In the genomic region with DNA sequence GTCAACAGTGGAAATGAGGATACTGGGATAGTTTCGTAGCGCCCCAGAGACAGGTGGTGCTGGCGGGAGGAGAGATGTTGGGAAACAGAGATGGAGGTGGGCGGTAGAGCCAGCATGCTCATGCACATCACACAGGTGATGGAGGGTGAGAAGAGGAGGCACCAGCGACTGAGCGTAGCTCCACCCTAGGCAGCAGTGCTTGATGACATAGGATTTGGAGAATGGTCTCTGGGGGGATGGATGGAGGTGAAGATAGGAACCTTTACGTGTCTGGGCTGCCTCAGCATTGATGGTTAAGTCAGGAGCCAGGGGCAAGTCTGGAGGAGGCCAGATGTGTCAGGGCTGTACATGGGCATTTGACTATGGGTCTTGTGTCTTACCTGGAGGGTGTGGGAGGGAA, we compare ENCODE assay signal across 25 mouse cellular contexts. TPM values are rescaled to one million over a fixed set of nuclear protein-coding genes. Genes with fewer than 3 reads are reported as not detected.
DNase-seq lines count a peak whose midpoint lies in the region; ATAC-seq lines count a peak whose summit lies in the region.
"Had no signal": no experiment of that assay in that cellular context is flagged by ENCODE, and none has a peak within 500 bp of the region (broad histone marks: within the 10 kb centered on the region; RNA-seq: fewer than 3 reads in every experiment).

No protein-coding gene starts in this region.

- no peaks in the 10 kb centered on the region for H3K9me3 ChIP-seq in hindbrain, embryonic 13.5 days
- no peaks in the 10 kb centered on the region for H3K9me3 ChIP-seq in hindbrain, embryonic 16.5 days (ENCODE audit: control insufficient read depth, low read length)
- H3K9me3 ChIP-seq: embryonic facial prominence, embryonic 13.5 days; embryonic facial prominence, embryonic 15.5 days had no signal

- H3K4me1 ChIP-seq in hindbrain, embryonic 13.5 days (replicated peaks): peaks cover 20% of the 10 kb centered on the region
- H3K4me1 ChIP-seq in hindbrain, embryonic 16.5 days (ENCODE audit: control insufficient read depth, insufficient read depth, low read depth, low read length): no peaks in the 10 kb centered on the region

- H3K36me3 ChIP-seq in hindbrain, embryonic 13.5 days: peaks cover 4% of the 10 kb centered on the region; the same call in 1 of the 2 replicates
- H3K36me3 ChIP-seq in hindbrain, embryonic 16.5 days (ENCODE audit: control insufficient read depth, insufficient read depth, low read length): no peaks in the 10 kb centered on the region
- H3K36me3 ChIP-seq: embryonic facial prominence, embryonic 15.5 days had no signal

- H3K27ac ChIP-seq in hindbrain, embryonic 13.5 days: no peak overlapping the region
- no peak overlapping the region for H3K27ac ChIP-seq in hindbrain, embryonic 16.5 days (ENCODE audit: low read depth, low read length)
- H3K27ac ChIP-seq: embryonic facial prominence, embryonic 13.5 days; embryonic facial prominence, embryonic 15.5 days; forebrain, embryonic 10.5 days; forebrain, embryonic 13.5 days had no signal

- intact Hi-C loops in heart, postnatal 10 days (cut with DNase I): no loop called here

- WGBS in hindbrain, embryonic 13.5 days: 98% methylated on average over 7 of the region's 7 CpGs
- 93% methylated on average over 7 of the region's 7 CpGs for WGBS in hindbrain, embryonic 16.5 days

- H3K4me2 ChIP-seq in hindbrain, embryonic 13.5 days: no peak overlapping the region
- no peak overlapping the region for H3K4me2 ChIP-seq in hindbrain, embryonic 16.5 days (ENCODE audit: low read length)
- H3K4me2 ChIP-seq: embryonic facial prominence, embryonic 13.5 days; embryonic facial prominence, embryonic 15.5 days; forebrain, embryonic 13.5 days had no signal

- DNase-seq in heart, adult 11 months: peak; percentile 63
- no peak for DNase-seq in heart, postnatal 10 days
- peak; percentile 34 for DNase-seq in testis, postnatal 10 days (ENCODE audit: low spot score)
- DNase-seq in testis, postnatal 14 days (ENCODE audit: low spot score): no peak
- DNase-seq in urinary bladder, adult 2 months (ENCODE audit: low spot score): peak; percentile 10
- no peak for DNase-seq in urinary bladder, adult 18-20 months (ENCODE audit: low spot score in 2 of 2)
- DNase-seq: adrenal gland, adult 2 months; adrenal gland, postnatal 10 days; adrenal gland, postnatal 25 days; cerebellum, adult 11 months; cerebellum, adult 18-20 months; cerebellum, adult 8-10 months; cerebellum, adult 9-11 months; cerebellum, postnatal 14 days; cerebellum, postnatal 36 days; embryo, embryonic 11 days had no signal

- no peak overlapping the region for H3K4me3 ChIP-seq in hindbrain, embryonic 13.5 days
- no peak overlapping the region for H3K4me3 ChIP-seq in hindbrain, embryonic 16.5 days (ENCODE audit: low read length)
- H3K4me3 ChIP-seq: embryonic facial prominence, embryonic 13.5 days; embryonic facial prominence, embryonic 15.5 days; erythroblast, embryonic 14.5 days; forebrain, embryonic 10.5 days; forebrain, embryonic 13.5 days had no signal

- H3K9ac ChIP-seq in hindbrain, embryonic 13.5 days: no peak overlapping the region
- no peak overlapping the region for H3K9ac ChIP-seq in hindbrain, embryonic 16.5 days (ENCODE audit: low read depth, low read length)
- H3K9ac ChIP-seq: embryonic facial prominence, embryonic 13.5 days; embryonic facial prominence, embryonic 15.5 days; forebrain, embryonic 13.5 days had no signal

- 0 out of 2 replicates have a peak, but pooled peaks have one; percentile 29 for ATAC-seq in hindbrain, embryonic 13.5 days (ENCODE audit: low FRiP score)
- no peak for ATAC-seq in hindbrain, embryonic 16.5 days
- ATAC-seq: forebrain, embryonic 13.5 days; forebrain, embryonic 16.5 days had no signal

- no peaks in the 10 kb centered on the region for H3K27me3 ChIP-seq in hindbrain, embryonic 13.5 days
- no peaks in the 10 kb centered on the region for H3K27me3 ChIP-seq in hindbrain, embryonic 16.5 days (replicated peaks; ENCODE audit: control insufficient read depth, insufficient read depth, low read length)
- H3K27me3 ChIP-seq: embryonic facial prominence, embryonic 13.5 days; embryonic facial prominence, embryonic 15.5 days; forebrain, embryonic 13.5 days had no signal

RNA-seq across cellular contexts. Expression of gene Zfp618, which starts 58.7 kb away (rescaled TPM):
- 1 to 10 TPM; 4.5 to 5.8 TPM for total RNA-seq in heart, postnatal 10 days (2021)
- polyA plus RNA-seq in hindbrain, embryonic 13.5 days (2015; fragmentation: Nextera tagmentation; extraction: Ambion mirVana): 37.9 and 41.5 TPM in 2 replicates
- 22.9 and 29.6 TPM in 2 replicates for polyA plus RNA-seq in hindbrain, embryonic 16.5 days (2015; fragmentation: Nextera tagmentation; extraction: Ambion mirVana)
- polyA plus RNA-seq in urinary bladder, adult 2 months (2012; rRNA removed): 3.0 TPM in 2 replicates
- total RNA-seq: MEL had no signal
- polyA plus RNA-seq: erythroblast, embryonic 14.5 days had no signal

Comparison
In these comparisons a context has a peak if more than half of its experiments do, and no peak if none do; other contexts are left out.
1. DNase-seq: peak in heart, adult 11 months (single experiment), testis, postnatal 10 days (single experiment) and urinary bladder, adult 2 months (single experiment); none in heart, postnatal 10 days (0 of 2), testis, postnatal 14 days (single experiment) and urinary bladder, adult 18-20 months (0 of 2).